Mouse (Mus musculus) erythroblast, embryonic 14.5 days (primary cell): ENCODE measurements around the gene Vmn1r33.

Source experiments
- GATA1 ChIP-seq: IDR thresholded peaks from 2 replicates; pipeline ENCODE4 v1.6.1; 2012; ENCODE audit warnings: low read length, inconsistent platforms, mixed read lengths
- TAL1 ChIP-seq: IDR thresholded peaks from 3 replicates; pipeline ENCODE4 v1.6.1; 2012; ENCODE audit warnings: low read length, inconsistent platforms, mixed read lengths

GRCm38 (mm10) chr6:66595804-66596203 lies 22.3 kb downstream of the Vmn1r33 start:
- TF ChIP-seq GATA1 (no peak), TAL1 (no peak)
